Mouse (Mus musculus) olfactory bulb, adult 2 months (tissue): Measurements from ENCODE around the gene Hist1h1t.

Source experiments
- CTCF ChIP-seq: fragments of 200-500 bp; IDR thresholded peaks from 2 replicates; pipeline ENCODE4 v1.5.1; 2012; ENCODE audit warnings: low read depth, mild to moderate bottlenecking, low read length, moderate library complexity; ENCODE audit not compliant: insufficient read depth
- POLR2A ChIP-seq: fragments of 200-500 bp; IDR thresholded peaks from 2 replicates; pipeline ENCODE4 v1.6.1; 2012; ENCODE audit warnings: mild to moderate bottlenecking, low read depth, low read length, moderate library complexity; ENCODE audit not compliant: insufficient read depth

GRCm38 (mm10) chr13:23695514-23695913 lies at the start of gene Hist1h1t:
- TF ChIP-seq CTCF (no peak), POLR2A (no peak)
